35 mouse cellular contexts compared by ENCODE assay signal in genomic region chr8:86495056-86495455, GRCm38 (mm10).
"Had no signal": no experiment of that assay in that cellular context is flagged by ENCODE, and none has a peak within 500 bp of the region (broad histone marks: within the 10 kb centered on the region; RNA-seq: fewer than 3 reads in every experiment).

No protein-coding gene starts in this region.

- H3K36me3 ChIP-seq: heart, embryonic 10.5 days; heart, embryonic 12.5 days; heart, embryonic 13.5 days; heart, embryonic 15.5 days; hindbrain, embryonic 10.5 days; hindbrain, embryonic 12.5 days; hindbrain, embryonic 13.5 days; hindbrain, embryonic 15.5 days; intestine, embryonic 15.5 days; kidney, embryonic 15.5 days had no signal

- H3K27ac ChIP-seq: heart, embryonic 10.5 days; heart, embryonic 13.5 days; heart, embryonic 15.5 days; hindbrain, embryonic 10.5 days; hindbrain, embryonic 12.5 days; hindbrain, embryonic 13.5 days; hindbrain, embryonic 14.5 days; hindbrain, embryonic 15.5 days; hindbrain, postnatal 0 days; intestine, embryonic 15.5 days; kidney, embryonic 15.5 days; kidney, postnatal 0 days; layer of hippocampus, adult 2 months had no signal

- DNase-seq: heart, postnatal 10 days; heart, postnatal 14 days; heart, postnatal 36 days; heart, postnatal 4 days; kidney, adult 11 months; kidney, adult 18-20 months; kidney, adult 2 months; kidney, adult 8-10 months; kidney, adult 9 months; kidney, postnatal 10 days; kidney, postnatal 14 days; kidney, postnatal 25 days; kidney, postnatal 36 days; kidney, postnatal 4 days; layer of hippocampus, adult 9-11 months; layer of hippocampus, postnatal 36 days had no signal

- H3K27me3 ChIP-seq: heart, embryonic 12.5 days; heart, embryonic 13.5 days; heart, embryonic 15.5 days; hindbrain, embryonic 12.5 days; hindbrain, embryonic 13.5 days; hindbrain, embryonic 15.5 days; intestine, embryonic 15.5 days; kidney, embryonic 15.5 days had no signal

- ATAC-seq: hindbrain, embryonic 16.5 days; hindbrain, postnatal 0 days; inflammation-experienced regulatory T-cells, adult 6 months; intestine, embryonic 15.5 days; intestine, embryonic 16.5 days; intestine, postnatal 0 days had no signal

- H3K9me3 ChIP-seq: heart, embryonic 10.5 days; heart, embryonic 12.5 days; heart, embryonic 13.5 days; heart, embryonic 15.5 days; hindbrain, embryonic 10.5 days; hindbrain, embryonic 12.5 days; hindbrain, embryonic 13.5 days; hindbrain, embryonic 15.5 days; intestine, embryonic 15.5 days; kidney, embryonic 15.5 days had no signal

- H3K9ac ChIP-seq: heart, embryonic 12.5 days; heart, embryonic 13.5 days; heart, embryonic 15.5 days; hindbrain, embryonic 12.5 days; hindbrain, embryonic 13.5 days; hindbrain, embryonic 14.5 days; hindbrain, embryonic 15.5 days; intestine, embryonic 15.5 days; kidney, embryonic 15.5 days had no signal

- H3K4me2 ChIP-seq: heart, embryonic 11.5 days; heart, embryonic 12.5 days; heart, embryonic 13.5 days; heart, embryonic 15.5 days; hindbrain, embryonic 12.5 days; hindbrain, embryonic 13.5 days; hindbrain, embryonic 14.5 days; hindbrain, embryonic 15.5 days; intestine, embryonic 15.5 days; kidney, embryonic 15.5 days had no signal

- H3K4me3 ChIP-seq: heart, embryonic 10.5 days; heart, embryonic 12.5 days; heart, embryonic 13.5 days; heart, embryonic 15.5 days; hindbrain, embryonic 10.5 days; hindbrain, embryonic 12.5 days; hindbrain, embryonic 13.5 days; hindbrain, embryonic 15.5 days; intestine, embryonic 15.5 days; kidney, embryonic 15.5 days; layer of hippocampus, adult 2 months had no signal

- H3K4me1 ChIP-seq: heart, embryonic 10.5 days; heart, embryonic 12.5 days; heart, embryonic 13.5 days; heart, embryonic 15.5 days; hindbrain, embryonic 10.5 days; hindbrain, embryonic 12.5 days; hindbrain, embryonic 13.5 days; hindbrain, embryonic 15.5 days; intestine, embryonic 15.5 days; kidney, embryonic 15.5 days had no signal
